Mouse (Mus musculus) cerebellum, adult 2 months (tissue): ENCODE measurements around the gene Tpst2. TPM values are rescaled to one million over a fixed set of nuclear protein-coding genes. Genes with fewer than 3 reads are reported as not detected.

Source experiments
- DNase-seq, 2 experiments: peaks; one replicate each; pipeline ENCODE4 v3.0.0; 2021
- H3K27ac ChIP-seq: fragments of 200-500 bp; 2 replicates; pipeline ENCODE4 v1.5.1; 2012; ENCODE audit warnings: low read length, control low read depth, inconsistent platforms; ENCODE audit not compliant: insufficient read depth
- H3K27me3 ChIP-seq: fragments of 200-500 bp; 2 replicates; pipeline ENCODE4 v1.6.1; 2012; ENCODE audit warnings: inconsistent platforms, mild to moderate bottlenecking, low read length, moderate library complexity; ENCODE audit not compliant: control insufficient read depth, insufficient read depth
- H3K4me1 ChIP-seq: fragments of 200-500 bp; 2 replicates; pipeline ENCODE4 v1.6.1; 2011; ENCODE audit warnings: low read length; ENCODE audit not compliant: control insufficient read depth, insufficient read depth
- H3K4me3 ChIP-seq: fragments of 200-500 bp; replicated peaks from 2 replicates; pipeline ENCODE3; 2011; ENCODE audit warnings: mild to moderate bottlenecking, low read depth, low read length, control low read depth; ENCODE audit not compliant: insufficient read depth
- CTCF ChIP-seq: fragments of 200-500 bp; IDR thresholded peaks from 2 replicates; pipeline ENCODE4 v1.5.1; 2011; ENCODE audit warnings: low read depth, mild to moderate bottlenecking, control low read depth, low read length, moderate library complexity, borderline replicate concordance; ENCODE audit not compliant: insufficient read depth
- POLR2A ChIP-seq: fragments of 200-500 bp; IDR thresholded peaks from 2 replicates; pipeline ENCODE4 v1.6.1; 2011; ENCODE audit warnings: low read length, control low read depth, borderline replicate concordance; ENCODE audit not compliant: insufficient read depth
- WGBS: fragments of 180-500 bp; shearing (Covaris S2); methylation state at CpG from one replicate; pipeline ENCODE4 v1.1.7; 2018; 5-methylcytosine and 5-hydroxymethylcytosine counted together
- polyA plus RNA-seq: library from polyadenylated mRNA; depleted of rRNA; stranded (reverse); fragments of >200 nt; gene quantifications from 2 replicates; pipeline ENCODE4 v1.2.3, GENCODE M21; 2012; rRNA removed

The Tpst2 gene
- 30.3 and 35.2 TPM in 2 replicates for polyA plus RNA-seq

GRCm38 (mm10) chr5:112276267-112276873 is at the start of gene Tpst2:
Tpst2 (plus strand) TSS chr5:112276691.
- H3K27ac ChIP-seq = peak within 1 kb of the TSS; percentile 71
- peak; percentile 99 to 100 for DNase-seq
- H3K27me3 ChIP-seq = no peaks in the 10 kb centered on the region
- TF ChIP-seq CTCF (no peak), POLR2A (peak; percentile 98)
- peaks cover 22% of the 10 kb centered on the region for H3K4me1 ChIP-seq
- peak within 1 kb of the TSS; percentile 84 for H3K4me3 ChIP-seq
- WGBS = under 1% methylated on average over 61 of the region's 62 CpGs

- Histone ChIP-seq H3K27ac (no peak overlapping the region), H3K4me3 (peak overlapping the region; percentile 37), H3K4me1 (0 out of 2 replicates have a peak, but pooled peaks cover 4% of the 10 kb centered on the region), H3K27me3 (0 out of 2 replicates have a peak, but pooled peaks cover 2% of the 10 kb centered on the region)
- TF ChIP-seq POLR2A = no peak
- no peak for TF ChIP-seq CTCF
- DNase-seq = no peak
- WGBS = 3% methylated on average over 30 of the region's 30 CpGs
Observed at GRCm38 (mm10) chr5:112227354-112227753, 49.1 kb upstream of the Tpst2 start.

GRCm38 (mm10) chr5:112227898-112228239 is 48.6 kb upstream of the Tpst2 start:
- H3K27me3 ChIP-seq = 0 out of 2 replicates have a peak, but pooled peaks cover 2% of the 10 kb centered on the region
- H3K4me3 ChIP-seq = peak overlapping the region; percentile 52
- H3K27ac ChIP-seq = no peak overlapping the region
- no peak for DNase-seq
- H3K4me1 ChIP-seq = 0 out of 2 replicates have a peak, but pooled peaks cover 4% of the 10 kb centered on the region
- 3% methylated on average over 13 of the region's 13 CpGs for WGBS
- TF ChIP-seq POLR2A = no peak
- TF ChIP-seq CTCF = no peak

GRCm38 (mm10) chr5:112228240-112229076 is 48.0 kb upstream of the Tpst2 start:
- peak; percentile 39 to 46 for DNase-seq
- H3K4me1 ChIP-seq = 0 out of 2 replicates have a peak, but pooled peaks cover 4% of the 10 kb centered on the region
- peak overlapping the region; percentile 52 for H3K4me3 ChIP-seq
- TF ChIP-seq POLR2A = no peak
- no peak for TF ChIP-seq CTCF
- H3K27me3 ChIP-seq = 0 out of 2 replicates have a peak, but pooled peaks cover 2% of the 10 kb centered on the region
- H3K27ac ChIP-seq = no peak overlapping the region
- 2% methylated on average over 57 of the region's 57 CpGs for WGBS

GRCm38 (mm10) chr5:112235806-112236205 is 40.7 kb upstream of the Tpst2 start:
- no peak for TF ChIP-seq CTCF
- no peak for TF ChIP-seq POLR2A
- peaks cover 12% of the 10 kb centered on the region; the same call in 1 of the 2 replicates for H3K4me1 ChIP-seq
- H3K27ac ChIP-seq = no peak overlapping the region
- DNase-seq = no peak
- H3K4me3 ChIP-seq = no peak overlapping the region
- 75% methylated on average over 5 of the region's 5 CpGs for WGBS
- H3K27me3 ChIP-seq = no peaks in the 10 kb centered on the region

GRCm38 (mm10) chr5:112236631-112237030 is 39.9 kb upstream of the Tpst2 start:
- H3K27ac ChIP-seq = no peak overlapping the region

GRCm38 (mm10) chr5:112237439-112237838 is 39.1 kb upstream of the Tpst2 start:
- 22% methylated on average over 16 of the region's 16 CpGs for WGBS
- Histone ChIP-seq H3K27me3 (no peaks in the 10 kb centered on the region), H3K27ac (no peak overlapping the region), H3K4me3 (no peak overlapping the region), H3K4me1 (peaks cover 12% of the 10 kb centered on the region; the same call in 1 of the 2 replicates)
- peak in 1 of 2 experiments; percentile 31 for DNase-seq
- TF ChIP-seq CTCF (no peak), POLR2A (no peak)

More at GRCm38 (mm10) chr5:112236631-112237030, 39.9 kb upstream of the Tpst2 start:
- H3K4me1 ChIP-seq = peaks cover 12% of the 10 kb centered on the region; the same call in 1 of the 2 replicates
- no peaks in the 10 kb centered on the region for H3K27me3 ChIP-seq
- DNase-seq = no peak
- TF ChIP-seq POLR2A = no peak
- TF ChIP-seq CTCF = no peak
- WGBS = 70% methylated on average over 2 of the region's 2 CpGs
- no peak overlapping the region for H3K4me3 ChIP-seq
